Mouse (Mus musculus) layer of hippocampus, postnatal 10 days (tissue): ENCODE measurements at regions not wholly inside any gene's neighbourhood (a gene's known extent, or its start where the extent isn't known, plus 50 kb on each side); places are given as distances from the start of the nearest gene placed in this dataset.
A peak's percentile ranks its signal among the peaks of the same experiment; 100 is the strongest.

ENCODE experiments used
- DNase-seq, 2 experiments: peaks; one replicate each; pipeline ENCODE4 v3.0.0; 2021; ENCODE audit warnings: low spot score in 2 of 2

- no peak for DNase-seq
Measured at GRCm38 (mm10) chr15:95714408-95714807, 58.6 kb upstream of the Dbx2 start.

- no peak for DNase-seq
Measured at GRCm38 (mm10) chr15:95715941-95716340, 60.2 kb upstream of the Dbx2 start.

DNA sequence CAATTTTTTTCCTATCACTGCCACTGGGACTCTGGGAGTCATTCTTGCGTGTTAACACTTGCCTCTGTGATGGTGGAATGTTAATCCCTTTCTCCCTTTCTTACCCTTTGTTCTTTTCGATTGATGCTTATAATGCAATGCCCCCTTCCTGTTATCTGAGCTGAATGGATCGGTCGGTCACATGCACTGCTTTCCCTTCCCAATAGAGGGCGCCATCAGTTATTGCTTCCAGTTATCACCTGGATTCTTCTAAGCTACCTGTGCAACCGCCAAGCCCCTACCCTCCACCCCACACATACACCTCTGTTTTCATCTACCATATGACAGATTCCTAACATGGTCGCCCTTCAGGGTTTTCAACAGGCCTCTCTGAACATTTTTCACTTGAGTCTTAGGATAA lies 66.9 kb upstream of the Ano6 start:
- no peak for DNase-seq

- peak; percentile 92 to 93 for DNase-seq
Measured at GRCm38 (mm10) chr15:95725866-95726265, 64.8 kb upstream of the Ano6 start.

GRCm38 (mm10) chr15:95726516-95726915 lies 64.1 kb upstream of the Ano6 start:
- DNase-seq: no peak

DNA sequence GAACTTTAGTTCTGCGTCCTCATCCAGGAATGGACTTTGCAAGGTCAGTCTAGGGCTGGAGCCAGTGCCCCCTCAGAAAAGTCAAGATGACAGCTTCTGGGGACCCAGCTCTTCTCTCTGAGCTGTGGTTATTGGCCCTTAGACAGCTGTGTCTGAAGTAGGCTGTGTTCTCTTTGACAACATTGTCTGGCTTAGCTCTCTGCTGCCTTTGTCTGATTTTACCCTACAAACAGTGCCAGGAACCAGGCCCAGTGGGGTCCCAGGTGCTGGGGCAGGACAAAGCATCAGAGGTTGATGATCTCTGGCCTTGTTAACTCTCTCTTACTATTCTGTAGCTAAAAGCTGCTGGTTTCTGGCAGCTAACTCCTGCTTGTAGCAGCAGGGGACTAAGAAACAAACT lies 54.9 kb upstream of the Ano6 start:
- DNase-seq: no peak
